Mouse (Mus musculus) left cerebral cortex, postnatal 14 days (tissue): Measurements from ENCODE around the gene Krt20. TPM values are rescaled to one million over a fixed set of nuclear protein-coding genes. Genes with fewer than 3 reads are reported as not detected.

Source experiments
- DNase-seq, 2 experiments: peaks; one replicate each; pipeline ENCODE4 v3.0.0; 2021 to 2022; ENCODE audit warnings: low spot score in 2 of 2, mixed read lengths in 1 of 2
- intact Hi-C: fragments of 180-260 bp; cut with DNase I; formaldehyde crosslinking; loops from one replicate; pipeline ENCODE4 v1.15.1; 2025
- total RNA-seq, 2 experiments: library from RNA; stranded (reverse); gene quantifications; 2 replicates each; pipeline ENCODE4 v1.2.3; 2021

Krt20 gene
- total RNA-seq, 2 experiments from 2014 or later = not detected

- peak; percentile 72 to 95 for DNase-seq
- intact Hi-C loops = loop anchor here (5.0 kb wide), 1 partner anchor 35 kb away; no protein-coding TSS in a partner anchor
Observed at GRCm38 (mm10) chr11:99416902-99417301, 21.0 kb downstream of the Krt20 start.

GRCm38 (mm10) chr11:99414463-99415147 lies 23.3 kb downstream of the Krt20 start:
- no peak for DNase-seq
- intact Hi-C loops = loop anchor here (5.0 kb wide), 1 partner anchor 32 kb away; no protein-coding TSS in a partner anchor

GRCm38 (mm10) chr11:99413247-99413646 lies 24.7 kb downstream of the Krt20 start:
- intact Hi-C loops = loop anchor here (2.0 kb wide), 1 partner anchor 50 kb away; no protein-coding TSS in a partner anchor
- peak in 1 of 2 experiments; percentile 64 for DNase-seq

- intact Hi-C loops = no loop called here
- no peak for DNase-seq
Observed at GRCm38 (mm10) chr11:99406186-99406585, 31.8 kb downstream of the Krt20 start.

GRCm38 (mm10) chr11:99399956-99400549 lies 37.9 kb downstream of the Krt20 start:
- intact Hi-C loops = no loop called here

GRCm38 (mm10) chr11:99398832-99399231 lies 39.1 kb downstream of the Krt20 start:
- intact Hi-C loops = no loop called here
- no peak for DNase-seq

More at GRCm38 (mm10) chr11:99399956-99400549, 37.9 kb downstream of the Krt20 start:
- no peak for DNase-seq

GRCm38 (mm10) chr11:99398084-99398483 lies 39.9 kb downstream of the Krt20 start:
- intact Hi-C loops = no loop called here

GRCm38 (mm10) chr11:99396661-99397060 lies 41.3 kb downstream of the Krt20 start:
- intact Hi-C loops = no loop called here
- no peak for DNase-seq

More at GRCm38 (mm10) chr11:99398084-99398483, 39.9 kb downstream of the Krt20 start:
- DNase-seq = no peak

- no peak for DNase-seq
- intact Hi-C loops = no loop called here
Observed at GRCm38 (mm10) chr11:99396034-99396433, 41.9 kb downstream of the Krt20 start.

GRCm38 (mm10) chr11:99392492-99392891 lies 45.5 kb downstream of the Krt20 start:
- peak in 1 of 2 experiments; percentile 19 for DNase-seq
- intact Hi-C loops = no loop called here

- DNase-seq = no peak
- intact Hi-C loops = no loop called here
Observed at GRCm38 (mm10) chr11:99391375-99391774, 46.6 kb downstream of the Krt20 start.

- no peak for DNase-seq
- intact Hi-C loops = no loop called here
Observed at GRCm38 (mm10) chr11:99390866-99391265, 47.1 kb downstream of the Krt20 start.

- no peak for DNase-seq
- intact Hi-C loops = loop anchor here (10.0 kb wide), 1 partner anchor 776 kb away; no protein-coding TSS in a partner anchor
Observed at GRCm38 (mm10) chr11:99389264-99389663, 48.7 kb downstream of the Krt20 start, which contains the start of gene Krt10. Gene Krt10, minus strand, starts transcription at chr11:99389364.

- intact Hi-C loops = loop anchor here (10.0 kb wide), 1 partner anchor 776 kb away; no protein-coding TSS in a partner anchor
- DNase-seq = no peak
Observed at GRCm38 (mm10) chr11:99388661-99389060, 49.3 kb downstream of the Krt20 start.

- intact Hi-C loops = loop anchor here (10.0 kb wide), 1 partner anchor 779 kb away; no protein-coding TSS in a partner anchor
Observed at GRCm38 (mm10) chr11:99385813-99386721, 51.9 kb downstream of the Krt20 start.

GRCm38 (mm10) chr11:99379568-99379967 lies 58.4 kb downstream of the Krt20 start:
- intact Hi-C loops = loop anchor here (1.0 kb wide), 1 partner anchor 84 kb away; no protein-coding TSS in a partner anchor
- peak; percentile 73 to 83 for DNase-seq

More at GRCm38 (mm10) chr11:99385813-99386721, 51.9 kb downstream of the Krt20 start:
- peak; percentile 86 to 88 for DNase-seq
